Mouse (Mus musculus) liver, adult (tissue): ENCODE data around the gene Tor1b.

ENCODE experiments used
- GATA4 ChIP-seq: IDR thresholded peaks from 2 replicates; pipeline ENCODE4 v1.6.1; 2014; ENCODE audit warnings: mild to moderate bottlenecking, low read length; ENCODE audit not compliant: insufficient replicate concordance

The Tor1b gene

DNA sequence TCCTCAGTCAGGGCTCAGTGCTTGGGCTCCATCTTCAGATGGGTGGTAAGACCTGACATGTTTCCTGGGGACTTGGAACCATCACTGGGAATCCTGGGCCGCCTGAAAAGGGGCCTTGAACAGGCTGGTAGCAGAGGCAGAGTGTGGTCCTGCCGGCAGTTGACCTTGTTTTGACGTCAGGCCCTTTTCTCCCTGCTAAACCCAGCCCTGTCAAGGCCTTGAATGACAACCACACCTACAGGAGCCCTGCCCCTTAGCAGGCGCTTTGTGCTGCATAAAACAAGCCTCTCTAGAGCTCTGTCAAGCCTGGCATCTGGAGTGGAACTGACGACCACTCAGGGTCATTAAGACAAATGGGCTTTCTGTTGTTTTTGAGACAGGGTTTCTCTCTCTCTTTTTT lies 7.1 kb downstream of the Tor1b start:
- TF ChIP-seq GATA4, result no peak

DNA sequence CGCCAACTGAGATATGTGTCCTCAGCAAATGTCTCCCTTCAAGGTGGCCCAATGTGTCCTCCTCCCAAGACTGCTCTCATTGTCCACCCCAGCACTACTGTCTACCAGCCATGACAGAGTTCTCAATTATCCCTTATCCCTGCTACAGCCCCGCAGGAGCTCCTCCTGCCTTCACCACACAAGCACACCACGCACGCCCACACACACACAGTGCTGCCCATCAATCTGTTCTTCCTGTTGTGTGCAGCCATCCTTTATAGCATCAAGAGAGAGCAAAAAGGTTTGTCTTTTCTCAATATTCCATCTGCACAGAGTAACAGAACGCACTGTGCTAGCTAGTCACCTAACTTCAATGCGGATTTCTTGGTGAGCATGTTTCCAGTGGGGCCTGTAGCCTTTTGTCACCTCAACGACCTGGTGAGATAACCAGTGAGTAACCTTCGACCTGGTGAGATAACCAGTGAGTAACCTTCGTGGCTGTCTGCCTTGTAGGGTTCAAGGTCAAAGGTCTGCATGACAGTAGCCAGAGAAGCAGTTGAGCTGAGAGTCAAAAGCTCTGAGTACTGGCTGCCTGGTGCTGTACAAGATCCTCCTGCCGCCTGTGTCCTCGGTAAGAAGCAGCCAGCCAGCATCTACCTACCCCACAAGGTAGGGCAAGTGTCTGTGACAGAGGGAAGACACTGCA lies 10.0 kb downstream of the Tor1b start:
- TF ChIP-seq GATA4, result peak; percentile 68

DNA sequence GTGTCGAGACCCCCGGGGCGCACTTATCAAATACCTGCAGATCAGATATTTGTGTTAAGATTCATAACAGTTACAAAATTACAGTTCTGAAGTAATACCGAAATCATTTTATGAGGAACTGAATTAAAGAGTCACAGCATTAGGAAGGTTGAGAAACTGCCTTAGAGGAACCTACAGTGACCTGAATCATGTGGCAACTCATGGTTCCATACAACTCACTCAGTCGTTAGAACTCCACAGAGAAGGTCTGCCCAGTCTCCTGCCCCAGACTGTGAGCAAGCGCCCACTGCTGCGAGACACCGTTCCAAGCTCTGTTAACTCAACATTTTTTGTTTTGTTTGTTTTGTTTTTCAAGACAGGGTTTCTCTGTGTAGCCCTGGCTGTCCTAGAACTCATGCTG lies 12.9 kb downstream of the Tor1b start:
- no peak for TF ChIP-seq GATA4

DNA sequence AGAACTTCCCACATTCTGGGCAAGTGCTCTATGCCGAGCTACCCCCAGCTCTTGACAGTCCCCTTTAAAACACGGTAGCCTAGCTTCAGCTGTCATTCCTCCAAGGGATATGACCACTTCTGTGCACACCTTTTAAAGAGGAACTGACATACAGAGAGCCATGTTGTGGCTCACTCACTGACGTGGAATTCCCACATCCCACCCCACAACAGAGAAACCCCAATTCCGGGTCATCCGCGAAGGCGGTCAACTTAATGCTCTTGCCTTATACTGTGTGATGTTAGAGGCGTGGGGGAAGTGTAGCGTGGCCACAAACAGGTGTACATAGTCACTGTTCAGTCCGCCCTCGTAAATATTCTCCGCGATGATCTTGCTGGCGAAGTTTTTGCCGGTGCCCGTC lies 14.1 kb downstream of the Tor1b start:
- TF ChIP-seq GATA4, result no peak

DNA sequence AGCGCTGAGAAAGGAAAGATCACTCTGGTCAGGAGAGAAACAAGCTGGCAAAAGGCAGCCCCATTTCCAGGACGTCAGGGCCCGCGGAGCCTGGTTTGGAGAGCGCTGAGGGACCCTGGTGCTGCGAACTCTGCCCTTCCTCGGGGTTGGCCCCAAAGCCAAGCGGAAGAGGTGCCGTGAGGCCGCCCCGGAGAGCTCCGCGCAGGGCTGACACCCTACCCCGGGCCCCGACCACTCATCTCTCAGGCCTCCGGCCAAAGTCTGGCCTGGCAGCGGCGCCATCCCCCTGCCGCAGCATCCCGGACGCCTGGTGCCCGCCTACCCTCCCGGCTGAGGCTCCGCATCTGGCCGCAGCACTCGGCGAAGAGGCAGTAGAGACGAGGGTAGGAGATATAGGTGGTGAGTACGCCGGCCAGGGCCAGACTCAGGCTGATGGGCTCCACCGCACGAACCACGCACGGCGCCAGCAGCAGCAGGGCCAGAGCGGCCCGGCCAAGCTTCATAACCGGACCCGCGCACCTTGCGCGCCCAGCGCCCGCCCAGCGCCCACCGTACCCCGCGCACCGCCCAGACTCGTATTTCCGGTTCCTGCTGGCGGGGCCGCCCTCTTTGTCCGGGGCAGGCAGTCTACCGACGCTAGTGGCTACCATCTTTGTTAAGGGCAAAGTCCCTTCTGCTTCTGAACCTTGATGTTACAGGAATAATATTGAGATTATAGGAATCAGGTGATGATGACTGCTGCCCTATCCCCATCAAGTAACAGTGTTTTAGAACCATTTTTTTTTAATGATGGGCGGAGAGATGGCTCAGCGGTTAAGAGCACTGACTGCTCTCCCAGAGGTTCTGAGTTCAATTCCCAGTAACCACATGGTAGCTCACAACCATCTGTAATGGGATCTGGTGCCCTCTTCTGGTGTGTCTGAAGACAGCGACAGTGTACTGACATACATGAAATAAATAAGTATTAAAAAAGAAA lies 14.9 kb downstream of the Tor1b start, which contains the start of gene Tor1a:
Tor1a (minus strand) TSS at position 582 of the 976 bp plus-strand sequence.
- TF ChIP-seq GATA4, result no peak; the same call in 1 of the 2 replicates

DNA sequence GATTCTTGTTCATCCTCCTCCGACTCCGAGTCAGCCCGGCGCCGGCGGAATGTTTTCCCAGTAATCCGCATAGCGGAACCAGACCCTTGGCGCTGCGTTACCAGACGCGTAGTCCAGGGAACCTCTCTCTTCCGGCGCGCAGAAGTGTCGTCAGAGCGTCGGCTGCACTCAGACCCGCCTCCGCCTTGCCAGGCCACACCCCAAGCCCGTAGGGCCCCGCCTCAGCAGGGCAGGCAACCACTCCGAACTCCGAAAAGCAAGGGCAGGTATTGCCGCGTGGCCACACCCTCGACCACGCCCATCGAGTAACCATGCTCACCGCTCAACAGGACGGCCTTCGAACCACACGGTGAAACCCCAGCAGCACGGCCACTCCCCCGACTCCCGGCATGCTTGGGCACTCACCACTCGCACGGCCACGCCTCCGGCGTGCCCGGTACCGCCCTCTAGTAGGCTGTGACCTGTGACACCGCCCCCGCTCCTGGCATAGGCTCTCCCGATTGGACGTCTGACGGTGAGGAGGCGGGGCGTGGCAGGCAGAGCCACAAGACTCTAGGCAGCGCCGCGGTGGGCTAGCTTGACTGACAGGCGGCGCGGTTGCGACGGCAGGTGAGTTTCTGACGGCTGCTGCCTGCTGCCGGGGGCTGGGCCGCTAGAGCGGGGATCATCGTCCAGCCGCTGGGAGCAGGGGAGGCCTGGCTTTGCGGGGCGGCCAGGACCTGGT lies 29.2 kb downstream of the Tor1b start, which contains the start of the genes BC005624 and Usp20:
BC005624 (minus strand) TSS at position 412 of the 724 bp plus-strand sequence.
Usp20 (plus strand) TSS at position 490 of the 724 bp plus-strand sequence.
- TF ChIP-seq GATA4, result no peak

DNA sequence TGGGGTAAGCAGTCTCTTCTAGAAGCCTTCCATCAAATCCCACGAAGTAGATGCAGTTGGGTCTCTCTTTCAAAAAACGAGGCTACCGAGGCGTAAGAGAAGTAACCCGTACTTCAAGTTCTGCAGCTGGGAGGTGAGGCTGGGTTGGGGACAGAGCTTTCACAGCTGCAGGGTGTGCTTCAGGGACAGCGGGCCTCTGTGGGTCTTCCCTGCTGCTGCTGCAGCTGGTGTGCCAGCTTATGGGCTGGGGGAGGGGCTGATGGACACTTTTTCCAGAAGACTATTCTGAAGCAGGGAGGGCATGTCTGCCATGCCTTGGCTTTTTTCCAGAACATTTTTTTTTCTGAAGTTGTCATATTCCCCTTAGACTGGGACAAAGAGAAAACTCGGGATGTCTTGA lies 30.3 kb downstream of the Tor1b start:
- no peak for TF ChIP-seq GATA4

DNA sequence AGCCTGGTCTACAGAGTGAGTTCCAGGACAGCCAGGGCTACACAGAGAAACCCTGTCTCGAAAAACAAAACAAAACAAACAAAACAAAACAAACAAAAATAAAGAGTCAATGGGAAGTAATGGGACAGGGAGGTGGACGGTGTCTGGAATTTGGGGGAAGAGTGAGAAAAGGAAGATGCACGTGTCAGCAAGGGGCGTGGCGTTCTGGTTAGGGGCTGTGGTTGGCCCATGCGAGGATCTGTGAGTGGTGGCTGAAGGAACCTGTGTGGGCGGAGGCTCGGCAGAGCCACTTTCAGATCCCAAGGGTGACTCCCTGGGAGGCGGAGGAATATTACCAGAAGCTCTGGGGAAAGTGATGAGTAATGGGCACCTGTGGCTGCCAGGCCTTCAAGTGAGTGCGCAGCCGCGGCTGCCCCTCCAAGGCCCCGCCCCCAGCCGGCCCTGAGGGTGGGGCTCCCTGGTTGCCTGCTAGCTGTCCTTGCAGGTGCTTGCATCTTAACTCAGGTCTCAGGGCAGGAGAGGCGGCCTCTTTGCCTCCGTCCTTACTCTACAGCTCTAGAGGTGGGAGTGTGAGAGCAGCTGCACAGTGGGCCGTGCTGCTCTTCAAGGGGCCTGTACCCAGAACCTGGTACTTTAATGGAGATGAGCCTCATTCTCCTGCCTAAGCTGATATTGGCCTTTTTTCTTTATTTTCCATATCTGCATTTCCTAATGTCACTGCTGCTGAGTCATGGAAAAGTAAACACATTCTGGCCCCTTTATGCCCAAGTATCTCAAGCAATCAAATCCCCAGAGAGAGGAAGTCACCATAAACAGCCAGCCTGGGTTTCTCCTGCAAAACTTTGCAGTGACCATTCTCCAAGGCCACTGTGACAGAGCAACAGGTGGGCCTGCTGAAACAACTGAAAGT lies 32.6 kb downstream of the Tor1b start:
- no peak for TF ChIP-seq GATA4

DNA sequence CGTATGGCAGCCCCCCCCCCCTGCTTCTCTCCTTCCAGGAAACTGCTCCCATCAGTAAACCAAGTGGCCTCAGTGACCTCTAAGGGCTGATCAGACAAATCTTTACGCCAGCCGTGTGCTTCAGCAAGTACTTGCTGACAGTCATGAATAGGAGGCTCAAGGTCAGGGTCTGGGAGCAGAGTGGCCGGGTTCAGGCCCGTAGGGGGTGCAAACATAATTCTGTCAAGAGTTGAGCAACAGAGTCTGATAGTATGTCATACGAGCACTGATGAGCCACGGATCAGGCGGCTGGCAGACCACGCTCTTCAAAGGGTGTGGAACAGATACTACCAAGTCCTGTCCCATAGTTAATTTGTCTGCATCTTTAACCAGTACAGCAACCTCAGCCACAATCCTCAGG lies 37.5 kb downstream of the Tor1b start:
- no peak for TF ChIP-seq GATA4

DNA sequence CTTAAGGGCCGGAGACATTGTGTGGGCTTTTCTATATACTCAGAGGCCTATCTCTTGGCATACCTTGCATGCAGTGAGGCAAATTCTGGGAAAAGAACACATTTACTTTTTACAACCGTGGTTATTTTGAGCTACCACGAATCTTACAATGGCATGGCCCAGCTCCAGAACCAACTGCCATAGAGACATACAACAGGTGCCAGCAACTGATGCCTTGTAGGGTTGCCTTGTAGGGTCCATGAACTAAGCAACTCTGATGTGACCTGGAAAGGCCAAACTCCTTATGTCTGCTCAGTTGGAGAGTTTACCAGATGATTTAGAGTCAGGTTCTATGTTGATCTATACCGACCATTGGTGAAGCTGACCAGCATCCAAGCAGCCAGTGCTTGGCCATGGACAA lies 42.1 kb downstream of the Tor1b start:
- no peak for TF ChIP-seq GATA4

DNA sequence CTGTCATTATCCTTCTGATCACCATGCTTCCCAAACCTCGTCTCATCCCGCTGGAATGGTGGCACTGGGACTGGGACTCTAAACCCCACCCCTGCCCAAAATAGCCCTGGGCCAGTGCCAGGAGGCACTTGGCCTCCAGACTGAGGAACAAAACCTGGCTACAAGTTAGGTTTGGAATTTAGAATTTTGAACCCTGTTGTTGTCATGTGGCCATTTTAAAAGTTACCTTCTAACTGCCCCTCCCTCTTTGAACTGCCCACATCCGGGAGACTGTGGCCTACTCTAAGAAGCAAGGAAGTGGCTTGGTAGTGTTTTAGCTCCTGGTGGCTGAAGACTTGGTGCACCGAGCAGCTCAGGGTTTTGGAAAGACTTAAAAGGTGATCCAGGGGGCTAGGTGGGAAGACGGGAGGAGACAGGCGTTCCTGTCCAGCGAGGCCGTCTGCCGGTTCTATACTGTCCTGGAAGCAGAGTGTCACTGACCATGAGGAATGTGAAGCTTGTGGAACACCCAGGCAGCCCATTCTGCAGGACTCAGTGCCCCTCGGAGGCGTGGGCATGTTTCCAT lies 42.8 kb downstream of the Tor1b start:
- no peak for TF ChIP-seq GATA4

DNA sequence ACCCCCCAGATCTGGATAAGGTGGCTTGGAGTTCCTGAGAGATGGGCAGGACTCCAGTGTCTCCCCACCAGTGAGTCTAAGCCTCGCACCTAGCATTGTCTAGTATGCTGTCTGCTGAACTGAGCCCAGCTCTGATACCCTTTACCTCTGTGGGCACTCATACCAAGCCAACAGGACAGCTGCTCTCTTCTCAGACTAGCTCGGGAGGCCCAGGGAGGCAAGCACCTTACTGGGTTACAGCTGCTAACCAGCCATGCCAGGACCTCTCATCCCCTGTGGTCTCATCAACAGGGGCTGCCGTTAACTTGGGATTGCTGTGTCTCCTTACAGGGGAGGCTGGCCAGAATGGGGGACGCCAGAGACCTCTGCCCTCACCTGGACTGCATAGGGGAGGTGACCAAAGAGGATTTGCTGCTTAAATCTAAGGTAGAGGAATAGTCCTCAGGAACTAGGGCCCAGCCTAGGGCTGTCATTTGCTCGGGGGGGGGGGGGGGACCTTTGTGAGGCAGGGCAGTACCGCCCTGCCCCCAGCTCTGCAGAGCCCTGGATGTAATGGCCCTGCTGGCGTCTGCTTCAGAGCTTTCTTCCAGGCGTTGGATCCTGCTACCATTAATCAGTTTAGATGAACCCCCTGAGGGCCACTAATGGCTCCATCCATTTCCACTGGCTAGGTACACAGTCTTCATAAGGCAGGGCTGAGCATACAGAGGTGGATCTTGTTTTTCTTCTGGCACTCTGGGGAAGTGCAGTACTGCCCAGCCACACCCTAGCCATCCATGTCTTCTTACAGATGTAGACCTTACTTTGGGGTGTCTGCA lies 45.9 kb downstream of the Tor1b start:
- TF ChIP-seq GATA4, result no peak

DNA sequence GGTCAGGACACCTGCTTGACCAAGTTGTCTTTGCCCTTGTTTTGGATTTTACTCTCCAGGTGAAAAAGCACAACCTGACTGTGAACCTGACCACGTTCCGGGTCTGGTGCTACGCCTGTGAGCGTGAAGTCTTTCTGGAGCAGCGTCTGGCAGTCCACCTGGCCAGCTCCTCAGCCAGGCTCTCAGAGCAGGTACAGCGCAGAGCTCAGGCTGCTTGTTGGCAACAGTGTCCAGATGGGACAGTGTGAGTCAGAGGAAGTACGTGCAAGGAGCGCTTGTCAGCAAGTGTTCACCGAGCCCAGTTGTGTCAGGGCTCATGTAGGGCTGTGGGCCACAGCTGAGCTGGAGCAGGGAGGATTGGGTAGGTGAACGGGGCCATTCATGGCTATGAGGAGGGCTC lies 50.1 kb downstream of the Tor1b start:
- TF ChIP-seq GATA4, result no peak
